Mouse (Mus musculus): ENCODE results near the gene Btd.

- TF ChIP-seq E2F4 (IDR thresholded peaks at IDR 0.05; ENCODE audit: insufficient read depth), result no peak
- no peak for TF ChIP-seq SRF (IDR thresholded peaks at IDR 0.05; ENCODE audit: control insufficient read depth, insufficient read length, low read depth)
- TF ChIP-seq POLR2A (IDR thresholded peaks at IDR 0.05; ENCODE audit: insufficient read length, low read depth), result no peak
- no peak for TF ChIP-seq MYOD1 (IDR thresholded peaks at IDR 0.05; ENCODE audit: control insufficient read depth in 1 of 3, insufficient read length in 2 of 3, low read depth in 2 of 3)
These were observed 23.5 kb downstream of the Btd start for GRCm38 (mm10) chr14:31664100-31664902.

Measured in myocyte (in vitro differentiated cells).